Mouse (Mus musculus) embryonic facial prominence, embryonic 14.5 days (tissue): ENCODE data around the gene Birc2. TPM values are rescaled to one million over a fixed set of nuclear protein-coding genes. Genes with fewer than 3 reads are reported as not detected.

ENCODE experiments used
- ATAC-seq: fragments of 200-750 bp; cut with Nextera tagmentation; 2 replicates; pipeline ENCODE4 v1.8.0; 2017; ENCODE audit warnings: low read depth, moderate number of reproducible peaks, moderate TSS enrichment
- DNase-seq: peaks from one replicate; pipeline ENCODE4 v3.0.0-alpha.2; 2015; ENCODE audit warnings: low spot score
- H3K27ac ChIP-seq: fragments of 300-500 bp; sonication (generic); replicated peaks from 2 replicates; pipeline ENCODE4 v1.5.1; 2014; ENCODE audit warnings: low read depth, mild to moderate bottlenecking, low read length, moderate library complexity
- H3K27me3 ChIP-seq: fragments of 300-500 bp; sonication (generic); replicated peaks from 2 replicates; pipeline ENCODE4 v1.6.1; 2014; ENCODE audit warnings: low read length; ENCODE audit not compliant: control insufficient read depth, insufficient read depth
- H3K36me3 ChIP-seq: fragments of 300-500 bp; sonication (generic); 2 replicates; pipeline ENCODE4 v1.6.1; 2014; ENCODE audit warnings: low read length, mixed read lengths; ENCODE audit not compliant: control insufficient read depth, insufficient read depth
- H3K4me1 ChIP-seq: fragments of 300-500 bp; sonication (generic); 2 replicates; pipeline ENCODE4 v1.6.1; 2014; ENCODE audit warnings: antibody characterized with exemption, low read length; ENCODE audit not compliant: control insufficient read depth, insufficient read depth
- H3K4me2 ChIP-seq: fragments of 300-500 bp; sonication (generic); 2 replicates; pipeline ENCODE4 v1.6.1; 2014; ENCODE audit warnings: low read depth, mild to moderate bottlenecking, low read length, moderate library complexity, mixed read lengths
- H3K4me3 ChIP-seq: fragments of 300-500 bp; sonication (generic); 2 replicates; pipeline ENCODE4 v1.5.1; 2014; ENCODE audit warnings: low read depth, mild to moderate bottlenecking, low read length
- H3K9ac ChIP-seq: fragments of 300-500 bp; sonication (generic); 2 replicates; pipeline ENCODE4 v1.6.1; 2014; ENCODE audit warnings: low read depth, mild to moderate bottlenecking, low read length, moderate library complexity, mixed read lengths
- H3K9me3 ChIP-seq: fragments of 300-500 bp; sonication (generic); 2 replicates; pipeline ENCODE4 v1.6.1; 2016; ENCODE audit warnings: low read length; ENCODE audit not compliant: control insufficient read depth
- WGBS: fragments of 180-500 bp; shearing (Covaris S2); extraction: QIAGEN DNeasy Blood & Tissue Kit; methylation state at CpG from one replicate; pipeline ENCODE4 v1.1.7; 2014; 5-methylcytosine and 5-hydroxymethylcytosine counted together
- polyA plus RNA-seq: library from polyadenylated mRNA; unstranded; fragments of >200 nt; fragmentation: Nextera tagmentation; extraction: Ambion mirVana; gene quantifications from 2 replicates; pipeline ENCODE4 v1.2.1, GENCODE M21; 2014

Gene Birc2
- 40.7 and 41.3 TPM in 2 replicates for polyA plus RNA-seq

DNA sequence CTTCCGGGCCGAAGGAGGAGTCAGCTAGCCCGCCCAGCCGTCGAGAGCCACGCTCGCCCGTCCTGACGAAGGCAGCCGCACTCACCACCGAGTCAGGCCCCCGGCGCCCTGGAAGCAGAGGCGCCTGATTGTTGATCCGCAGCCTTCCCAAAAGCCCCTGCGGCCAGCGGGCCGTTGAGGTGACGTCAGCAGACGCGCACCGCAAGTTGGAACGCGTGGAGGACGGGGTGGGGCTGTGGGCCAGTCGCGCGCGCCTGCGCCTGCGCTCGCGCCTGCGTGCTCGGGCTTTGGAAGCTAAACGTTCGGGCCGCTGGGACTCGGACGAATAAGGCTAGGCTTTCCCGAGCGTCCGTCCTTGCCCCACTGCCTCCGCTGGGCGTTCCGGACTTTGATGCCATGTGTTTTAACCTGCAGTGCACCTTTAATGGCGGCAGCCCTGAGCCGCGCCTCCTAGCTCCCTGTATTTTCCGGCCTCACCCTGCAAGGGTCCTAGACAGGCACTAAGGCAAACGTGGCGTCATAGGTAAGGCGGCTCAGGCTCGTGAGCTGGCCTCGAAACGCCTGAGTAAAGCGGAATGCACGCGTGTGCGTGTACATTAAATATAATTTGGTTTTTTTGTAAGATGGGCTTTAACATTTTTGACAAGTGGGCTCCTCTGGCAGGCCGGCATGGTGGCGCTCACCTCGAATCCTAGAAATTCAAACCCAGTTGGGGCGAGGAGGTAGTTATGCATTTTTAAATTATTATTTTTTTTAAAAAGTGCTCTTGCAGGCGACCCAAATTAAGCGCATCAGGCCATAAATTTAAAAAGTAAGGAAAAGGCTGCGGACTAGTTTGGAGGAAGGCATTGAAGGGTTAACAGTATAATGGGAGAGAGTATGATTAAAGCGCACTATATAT is at the start of gene Birc2:
Gene Birc2, minus strand, starts transcription at position 160 of the 901 bp plus-strand sequence.
- Histone ChIP-seq H3K4me3 (peak within 1 kb of the TSS; percentile 57), H3K27me3 (no peaks in the 10 kb centered on the region), H3K9me3 (no peaks in the 10 kb centered on the region), H3K4me2 (peak within 1 kb of the TSS; percentile 85), H3K4me1 (peaks cover 16% of the 10 kb centered on the region), H3K36me3 (peaks cover 22% of the 10 kb centered on the region), H3K27ac (peak within 1 kb of the TSS; percentile 99), H3K9ac (peak within 1 kb of the TSS; percentile 86)
- under 1% methylated on average over 61 of the region's 68 CpGs for WGBS
- DNase-seq: peak; percentile 98
- ATAC-seq: peak; percentile 98

DNA sequence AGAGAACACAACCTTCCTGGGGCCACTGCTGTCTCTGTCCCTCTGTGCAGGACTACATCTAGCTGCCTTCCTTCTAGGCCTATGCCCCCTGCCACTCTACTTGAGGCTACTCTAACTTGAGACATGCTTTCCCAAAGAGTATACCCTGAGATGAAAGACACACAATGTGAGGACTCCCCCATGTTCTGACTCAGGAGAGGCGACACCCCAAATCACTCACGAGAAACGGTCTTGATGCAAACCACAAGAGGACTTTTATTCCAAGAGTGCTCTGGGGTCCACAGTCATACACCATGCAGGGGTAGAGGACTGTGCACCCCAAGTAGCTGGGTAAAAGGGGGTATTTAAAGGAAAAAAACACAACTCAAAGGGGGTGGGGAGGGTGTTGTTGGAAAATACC is 47.5 kb upstream of the Birc2 start:
- no peak for DNase-seq

DNA sequence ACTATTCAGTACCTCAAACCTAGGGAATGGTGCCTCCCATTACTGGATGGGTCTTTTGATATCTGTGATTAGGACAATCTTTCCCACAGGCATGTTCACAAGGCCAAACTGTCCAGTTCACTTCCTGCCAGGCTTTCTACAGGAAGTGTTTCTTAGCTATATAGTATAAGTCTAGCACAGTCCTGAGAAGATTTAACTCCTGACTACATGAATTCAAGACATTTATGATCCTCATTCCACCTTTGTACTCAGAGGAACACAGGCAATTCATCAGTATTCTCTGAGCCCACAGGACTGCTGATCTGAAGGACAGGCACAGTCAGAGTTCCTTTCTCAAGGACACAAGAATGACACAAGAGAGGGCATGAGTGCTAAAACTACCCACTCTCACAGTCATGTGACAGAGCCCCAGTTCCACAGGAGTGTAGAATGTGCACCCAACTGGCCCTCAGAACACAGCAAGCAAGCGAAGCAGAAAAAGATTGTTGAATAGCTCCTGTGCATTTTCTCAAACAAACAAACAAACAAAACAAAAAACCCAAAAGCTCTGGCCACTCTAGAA is 45.5 kb upstream of the Birc2 start:
- no peak overlapping the region for H3K4me3 ChIP-seq
- 96% methylated on average over 1 of the region's 1 CpGs for WGBS
- H3K4me1 ChIP-seq: no peaks in the 10 kb centered on the region
- H3K9me3 ChIP-seq: peaks cover 8% of the 10 kb centered on the region; the same call in 1 of the 2 replicates
- ATAC-seq: no peak
- no peak overlapping the region for H3K27ac ChIP-seq
- H3K36me3 ChIP-seq: no peaks in the 10 kb centered on the region
- H3K9ac ChIP-seq: no peak overlapping the region
- no peak overlapping the region for H3K4me2 ChIP-seq
- H3K27me3 ChIP-seq: no peaks in the 10 kb centered on the region
- DNase-seq: no peak

More for the DNA sequence above, 47.5 kb upstream of the Birc2 start:
- no peak overlapping the region for H3K4me3 ChIP-seq
- H3K36me3 ChIP-seq: no peaks in the 10 kb centered on the region
- H3K27me3 ChIP-seq: no peaks in the 10 kb centered on the region
- 98% methylated on average over 3 of the region's 3 CpGs for WGBS
- H3K4me2 ChIP-seq: no peak overlapping the region
- H3K4me1 ChIP-seq: no peaks in the 10 kb centered on the region
- H3K9me3 ChIP-seq: peaks cover 8% of the 10 kb centered on the region; the same call in 1 of the 2 replicates
- H3K9ac ChIP-seq: no peak overlapping the region
- ATAC-seq: no peak
- no peak overlapping the region for H3K27ac ChIP-seq

DNA sequence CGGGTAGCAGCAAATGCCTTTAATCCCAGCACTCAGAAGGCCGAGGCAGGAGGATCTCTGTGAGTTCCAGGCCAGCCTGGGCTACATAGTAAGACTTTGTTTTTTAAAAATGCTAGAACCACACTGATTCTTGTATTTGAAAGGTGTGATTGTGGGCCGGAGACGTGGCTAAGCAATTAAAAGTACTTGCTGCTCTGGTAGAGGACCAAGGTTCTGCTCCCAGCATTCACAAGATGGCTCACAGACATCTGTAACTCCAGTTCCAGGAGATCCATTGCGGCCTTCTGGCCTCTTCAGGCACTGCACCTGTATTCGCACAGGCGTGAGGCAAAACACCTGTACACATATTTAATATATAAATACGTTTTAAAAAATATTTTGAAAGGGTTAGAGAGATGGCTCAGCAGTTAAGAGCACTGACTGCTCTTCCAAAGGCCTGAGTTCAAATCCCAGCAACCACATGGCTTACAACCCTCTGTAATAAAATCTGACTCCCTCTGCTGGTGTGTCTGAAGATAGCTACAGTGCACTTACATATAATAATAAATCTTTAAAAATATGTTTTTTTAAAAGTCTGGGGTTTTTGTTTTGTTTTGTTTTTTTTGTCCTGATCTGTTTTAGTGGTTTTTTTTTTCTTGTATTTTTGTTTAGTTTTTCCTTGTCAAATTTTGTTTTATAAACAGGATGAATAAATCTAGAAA is 36.8 kb upstream of the Birc2 start:
- Histone ChIP-seq H3K4me3 (no peak overlapping the region), H3K9me3 (no peaks in the 10 kb centered on the region), H3K27me3 (no peaks in the 10 kb centered on the region), H3K9ac (no peak overlapping the region), H3K4me2 (0 out of 2 replicates have a peak overlapping the region, but pooled peaks have one; percentile 77), H3K27ac (peak overlapping the region; percentile 86; the same call in 1 of the 2 replicates), H3K4me1 (0 out of 2 replicates have a peak, but pooled peaks cover 3% of the 10 kb centered on the region), H3K36me3 (no peaks in the 10 kb centered on the region)
- WGBS: 82% methylated on average over 8 of the region's 8 CpGs
- DNase-seq (no peak), ATAC-seq (no peak)

DNA sequence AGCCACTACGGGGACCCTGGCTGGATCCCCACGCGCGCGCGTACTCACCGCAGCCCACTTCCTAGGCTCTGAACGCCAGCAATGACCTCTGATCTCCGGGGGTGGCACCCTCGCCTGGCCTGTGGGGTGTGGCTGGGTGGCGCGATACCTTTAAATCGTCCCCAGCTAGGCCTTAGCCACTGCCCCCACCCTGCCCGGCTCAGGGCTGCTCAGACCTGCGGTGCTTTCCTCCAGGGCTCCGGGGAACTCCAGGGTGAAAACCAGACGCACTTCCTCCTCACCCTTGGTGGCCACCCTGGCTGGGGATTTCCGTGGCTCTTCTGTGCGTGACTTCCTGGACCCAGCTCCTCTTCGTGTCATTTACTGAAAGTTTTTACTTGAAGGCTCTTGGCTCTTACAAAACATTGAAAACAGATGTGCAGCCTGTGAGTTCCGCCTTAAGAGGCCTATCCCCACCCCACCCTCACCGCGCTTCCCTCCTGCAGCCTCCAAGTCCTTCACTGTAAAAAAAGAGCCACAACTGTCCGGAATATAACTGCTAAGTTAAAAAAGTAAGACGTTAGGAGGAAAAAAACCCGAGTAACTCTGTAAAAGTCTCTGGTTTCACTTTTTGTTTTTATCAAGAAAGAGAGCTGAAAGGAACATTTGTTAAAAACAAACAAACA is 36.0 kb upstream of the Birc2 start, which contains the start of gene Birc3:
Gene Birc3, minus strand, starts transcription at position 412 of the 665 bp plus-strand sequence.
- ATAC-seq (peak; percentile 91), DNase-seq (peak; percentile 89)
- H3K4me2 ChIP-seq: peak within 1 kb of the TSS; percentile 77
- no peaks in the 10 kb centered on the region for H3K27me3 ChIP-seq
- peak within 1 kb of the TSS; percentile 84 for H3K9ac ChIP-seq
- H3K9me3 ChIP-seq: no peaks in the 10 kb centered on the region
- peak within 1 kb of the TSS; percentile 86 for H3K27ac ChIP-seq
- no peaks in the 10 kb centered on the region for H3K36me3 ChIP-seq
- peak within 1 kb of the TSS; percentile 64 for H3K4me3 ChIP-seq
- 0 out of 2 replicates have a peak, but pooled peaks cover 3% of the 10 kb centered on the region for H3K4me1 ChIP-seq
- 3% methylated on average over 13 of the region's 26 CpGs for WGBS

DNA sequence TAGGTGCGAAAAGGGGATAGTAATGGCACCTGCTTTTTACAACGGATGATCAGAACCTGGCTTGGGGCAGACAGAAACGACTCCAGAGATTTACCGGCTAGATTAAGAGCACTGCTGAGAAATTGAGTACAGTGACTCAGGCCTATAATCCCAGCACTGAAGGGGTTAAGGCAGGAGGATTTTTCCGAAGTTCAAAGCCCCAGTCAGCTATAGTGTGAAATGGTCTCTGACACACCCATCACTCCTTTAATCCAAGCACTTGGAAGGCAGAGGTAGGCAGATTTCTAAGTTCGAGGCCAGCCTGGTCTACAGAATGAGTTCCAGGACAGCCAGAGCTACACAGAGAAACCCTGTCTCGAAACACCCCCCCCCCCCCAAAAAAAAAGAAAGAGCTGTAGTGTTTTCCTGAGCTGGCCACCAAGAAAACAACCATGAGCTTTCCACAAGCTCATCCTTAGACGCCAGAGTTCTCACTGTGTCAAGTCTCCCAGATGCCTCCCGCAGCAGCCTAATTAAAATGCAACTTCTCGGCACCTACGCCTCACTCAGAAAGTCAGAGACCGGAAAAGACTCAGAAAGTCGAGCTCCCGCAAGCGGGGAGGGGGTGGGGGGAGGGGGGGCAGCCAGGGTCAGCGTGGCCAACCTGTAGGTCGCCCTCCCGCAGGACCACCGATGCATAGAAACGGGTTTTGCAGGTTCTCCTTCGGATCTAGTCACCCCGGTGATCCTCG is 35.3 kb upstream of the Birc2 start:
- Histone ChIP-seq H3K4me1 (0 out of 2 replicates have a peak, but pooled peaks cover 3% of the 10 kb centered on the region), H3K4me2 (peak overlapping the region; percentile 77), H3K9ac (peak overlapping the region; percentile 84), H3K27me3 (no peaks in the 10 kb centered on the region), H3K9me3 (no peaks in the 10 kb centered on the region), H3K4me3 (peak overlapping the region; percentile 64), H3K27ac (peak overlapping the region; percentile 86), H3K36me3 (peaks cover 5% of the 10 kb centered on the region)
- 16% methylated on average over 20 of the region's 23 CpGs for WGBS
- ATAC-seq (peak; percentile 35; the same call in 1 of the 2 replicates), DNase-seq (peak; percentile 38)

DNA sequence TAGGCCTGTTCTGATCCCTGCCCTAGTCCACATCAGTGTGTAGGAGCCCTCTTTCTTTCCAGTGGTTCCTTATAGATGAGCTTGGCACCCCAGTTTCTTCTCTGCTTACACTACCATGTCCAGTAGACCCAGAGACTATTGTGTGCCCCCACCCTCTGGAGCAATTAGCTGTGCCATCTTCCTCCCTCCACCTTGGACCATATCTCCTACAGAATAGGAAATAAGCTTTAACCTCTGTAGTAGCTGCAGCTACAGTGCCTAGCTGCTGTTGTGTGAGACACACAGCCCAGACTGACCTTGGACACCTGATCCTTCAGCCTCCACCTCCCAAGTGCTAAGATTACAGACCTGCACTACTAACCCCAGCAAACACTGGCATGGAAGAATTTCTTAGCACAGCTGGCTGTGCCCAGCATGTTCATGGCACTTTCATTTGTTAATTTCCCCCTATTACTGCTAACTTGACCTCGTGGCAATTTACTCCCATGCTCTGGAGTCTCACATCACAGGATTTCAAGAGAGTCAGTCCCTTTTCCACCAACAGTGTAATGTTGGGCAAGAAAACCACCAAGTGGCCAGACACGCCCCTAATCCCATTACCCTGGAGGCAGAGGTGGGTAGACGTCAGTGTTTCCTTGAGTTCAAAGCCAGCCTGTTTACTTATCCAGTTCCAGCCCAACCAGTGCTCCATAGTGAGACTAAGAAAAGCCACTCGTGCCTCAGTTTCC is 34.6 kb upstream of the Birc2 start:
- peak overlapping the region; percentile 64 for H3K4me3 ChIP-seq
- no peak overlapping the region for H3K27ac ChIP-seq
- peak overlapping the region; percentile 77 for H3K4me2 ChIP-seq
- H3K36me3 ChIP-seq: peaks cover 5% of the 10 kb centered on the region
- 49% methylated on average over 4 of the region's 4 CpGs for whole genome bisulfite sequencing
- ATAC-seq (no peak), DNase-seq (no peak)
- 0 out of 2 replicates have a peak, but pooled peaks cover 3% of the 10 kb centered on the region for H3K4me1 ChIP-seq
- H3K9ac ChIP-seq: 0 out of 2 replicates have a peak overlapping the region, but pooled peaks have one; percentile 84
- H3K9me3 ChIP-seq: no peaks in the 10 kb centered on the region
- H3K27me3 ChIP-seq: no peaks in the 10 kb centered on the region
